Mouse (Mus musculus) kidney, postnatal 0 days (tissue): ENCODE measurements around the gene Ing4. TPM values are rescaled to one million over a fixed set of nuclear protein-coding genes. Genes with fewer than 3 reads are reported as not detected.
"Not testable (repeated sequence)": the region's sequence is repeated elsewhere in the genome, so short reads cannot be mapped to it uniquely, and the experiment has no call there.

ENCODE experiments used
- ATAC-seq: fragments of 200-750 bp; cut with Nextera tagmentation; replicated peaks from 2 replicates; pipeline ENCODE4 v1.8.0; 2017; ENCODE audit warnings: low read depth, moderate number of reproducible peaks, moderate TSS enrichment, moderate library complexity; ENCODE audit not compliant: low FRiP score
- DNase-seq: peaks from one replicate; pipeline ENCODE4 v3.0.0-alpha.2; 2016; ENCODE audit warnings: low spot score
- H3K27ac ChIP-seq: fragments of 300-500 bp; sonication (generic); 2 replicates; pipeline ENCODE4 v1.5.1; 2014; ENCODE audit warnings: mild to moderate bottlenecking
- H3K27me3 ChIP-seq: fragments of 300-500 bp; sonication (generic); 2 replicates; pipeline ENCODE4 v1.6.1; 2014; ENCODE audit warnings: low read length, mixed read lengths; ENCODE audit not compliant: insufficient read depth
- H3K36me3 ChIP-seq: fragments of 300-500 bp; sonication (generic); 2 replicates; pipeline ENCODE4 v1.6.1; 2014; ENCODE audit warnings: low read length, mixed read lengths; ENCODE audit not compliant: insufficient read depth
- H3K4me1 ChIP-seq: fragments of 300-500 bp; sonication (generic); replicated peaks from 2 replicates; pipeline ENCODE4 v1.6.1; 2014; ENCODE audit warnings: antibody characterized with exemption, low read length, mixed read lengths; ENCODE audit not compliant: insufficient read depth
- H3K4me2 ChIP-seq: fragments of 300-500 bp; sonication (generic); 2 replicates; pipeline ENCODE4 v1.6.1; 2014; ENCODE audit warnings: mild to moderate bottlenecking, low read length, moderate library complexity, mixed read lengths
- H3K4me3 ChIP-seq: fragments of 300-500 bp; sonication (generic); replicated peaks from 2 replicates; pipeline ENCODE4 v1.5.1; 2014; ENCODE audit warnings: low read depth, low read length
- H3K9ac ChIP-seq: fragments of 300-500 bp; sonication (generic); 2 replicates; pipeline ENCODE4 v1.6.1; 2014; ENCODE audit warnings: low read depth, low read length
- H3K9me3 ChIP-seq: fragments of 300-500 bp; sonication (generic); replicated peaks from 2 replicates; pipeline ENCODE4 v1.6.1; 2016; ENCODE audit warnings: low read length, inconsistent platforms, mixed read lengths
- CTCF ChIP-seq: IDR thresholded peaks from 2 replicates; pipeline ENCODE4 v1.5.1; 2016; ENCODE audit warnings: antibody characterized with exemption, low read depth, mild to moderate bottlenecking, moderate library complexity
- WGBS: fragments of 180-500 bp; shearing (Covaris S2); extraction: QIAGEN DNeasy Blood & Tissue Kit; methylation state at CpG from one replicate; pipeline ENCODE4 v1.1.7; 2014; 5-methylcytosine and 5-hydroxymethylcytosine counted together
- polyA plus RNA-seq: library from polyadenylated mRNA; unstranded; fragments of >200 nt; fragmentation: Nextera tagmentation; extraction: Ambion mirVana; gene quantifications from 2 replicates; pipeline ENCODE4 v1.2.1, GENCODE M21; 2015

Gene Ing4
- polyA plus RNA-seq, 1 experiment from 2014 or later, result 119 TPM

GRCm38 (mm10) chr6:125049678-125050077, 10.1 kb downstream of the Ing4 start, which contains the start of gene Acrbp:
TSS of gene Acrbp (plus strand) at chr6:125049689.
- H3K4me3 ChIP-seq, result no peak within 1 kb of the TSS
- DNase-seq (no peak), ATAC-seq (no peak)
- H3K4me2 ChIP-seq, result no peak within 1 kb of the TSS
- no peaks in the 10 kb centered on the region for H3K27me3 ChIP-seq
- no peak within 1 kb of the TSS for H3K27ac ChIP-seq
- H3K36me3 ChIP-seq, result peaks cover 42% of the 10 kb centered on the region
- WGBS, result 48% methylated on average over 20 of the region's 20 CpGs
- TF ChIP-seq CTCF, result no peak
- no peaks in the 10 kb centered on the region for H3K4me1 ChIP-seq
- H3K9me3 ChIP-seq, result no peaks in the 10 kb centered on the region
- no peak within 1 kb of the TSS for H3K9ac ChIP-seq

GRCm38 (mm10) chr6:125051237-125051636, 11.7 kb downstream of the Ing4 start:
- ATAC-seq (no peak), DNase-seq (no peak)
- Histone ChIP-seq H3K27ac (no peak overlapping the region), H3K4me1 (no peaks in the 10 kb centered on the region), H3K4me3 (no peak overlapping the region), H3K4me2 (no peak overlapping the region), H3K27me3 (no peaks in the 10 kb centered on the region), H3K36me3 (peaks cover 39% of the 10 kb centered on the region), H3K9me3 (no peaks in the 10 kb centered on the region), H3K9ac (no peak overlapping the region)
- WGBS, result 69% methylated on average over 5 of the region's 5 CpGs
- peak; percentile 47 for TF ChIP-seq CTCF

GRCm38 (mm10) chr6:125061493-125061892, 21.9 kb downstream of the Ing4 start:
- 30% methylated on average over 6 of the region's 6 CpGs for WGBS
- DNase-seq (peak; percentile 67), ATAC-seq (peak; percentile 67)
- H3K4me2 ChIP-seq, result no peak overlapping the region
- no peaks in the 10 kb centered on the region for H3K27me3 ChIP-seq
- no peak overlapping the region for H3K9ac ChIP-seq
- H3K4me3 ChIP-seq, result no peak overlapping the region
- TF ChIP-seq CTCF, result no peak
- H3K4me1 ChIP-seq, result 0 out of 2 replicates have a peak, but pooled peaks cover 5% of the 10 kb centered on the region
- H3K36me3 ChIP-seq, result no peaks in the 10 kb centered on the region
- H3K9me3 ChIP-seq, result no peaks in the 10 kb centered on the region
- no peak overlapping the region; the same call in 1 of the 2 replicates for H3K27ac ChIP-seq

- Histone ChIP-seq H3K27me3 (no peaks in the 10 kb centered on the region), H3K36me3 (no peaks in the 10 kb centered on the region), H3K9me3 (no peaks in the 10 kb centered on the region), H3K4me2 (no peak overlapping the region), H3K4me3 (no peak overlapping the region), H3K27ac (no peak overlapping the region), H3K4me1 (0 out of 2 replicates have a peak, but pooled peaks cover 5% of the 10 kb centered on the region), H3K9ac (no peak overlapping the region)
- no peak for TF ChIP-seq CTCF
- no peak for DNase-seq
- ATAC-seq, result no peak
- WGBS, result 84% methylated on average over 5 of the region's 5 CpGs
These were observed 23.0 kb downstream of the Ing4 start for GRCm38 (mm10) chr6:125062511-125062910.

- WGBS, result 86% methylated on average over 6 of the region's 6 CpGs
- Histone ChIP-seq H3K4me1 (0 out of 2 replicates have a peak, but pooled peaks cover 5% of the 10 kb centered on the region), H3K4me2 (no peak overlapping the region), H3K27ac (no peak overlapping the region), H3K9ac (no peak overlapping the region), H3K36me3 (no peaks in the 10 kb centered on the region), H3K27me3 (no peaks in the 10 kb centered on the region), H3K9me3 (no peaks in the 10 kb centered on the region), H3K4me3 (no peak overlapping the region)
- no peak for ATAC-seq
- no peak for TF ChIP-seq CTCF
- DNase-seq, result no peak
These were observed 24.3 kb downstream of the Ing4 start for GRCm38 (mm10) chr6:125063906-125064305.

GRCm38 (mm10) chr6:125065223-125065622, 25.7 kb downstream of the Ing4 start:
- not testable (repeated sequence) for H3K9me3 ChIP-seq, H3K9ac ChIP-seq, H3K4me3 ChIP-seq, DNase-seq, ATAC-seq, H3K36me3 ChIP-seq, H3K27me3 ChIP-seq, H3K4me1 ChIP-seq, H3K4me2 ChIP-seq, H3K27ac ChIP-seq
- no CpG with 5 or more reads among the region's 1 CpGs for WGBS

GRCm38 (mm10) chr6:125067571-125067995, 28.0 kb downstream of the Ing4 start, which contains the start of gene Lpar5:
TSS of gene Lpar5 (plus strand) at chr6:125067920.
- no peak for TF ChIP-seq CTCF
- no peaks in the 10 kb centered on the region for H3K4me1 ChIP-seq
- no peak within 1 kb of the TSS for H3K4me2 ChIP-seq
- H3K4me3 ChIP-seq, result no peak within 1 kb of the TSS
- WGBS, result 55% methylated on average over 8 of the region's 8 CpGs
- ATAC-seq, result no peak
- no peak within 1 kb of the TSS for H3K27ac ChIP-seq
- H3K9me3 ChIP-seq, result no peaks in the 10 kb centered on the region
- no peak for DNase-seq
- no peak within 1 kb of the TSS for H3K9ac ChIP-seq
- no peaks in the 10 kb centered on the region for H3K36me3 ChIP-seq
- no peaks in the 10 kb centered on the region for H3K27me3 ChIP-seq
